Mouse (Mus musculus) lung, adult 2 months (tissue): ENCODE results near the gene Mafg.

Experiments
- CTCF ChIP-seq: fragments of 200-500 bp; IDR thresholded peaks from 2 replicates; pipeline ENCODE4 v1.5.1; 2011; ENCODE audit warnings: mild to moderate bottlenecking, low read length, control low read depth; ENCODE audit not compliant: insufficient read depth
- POLR2A ChIP-seq: fragments of 200-500 bp; IDR thresholded peaks from 2 replicates; pipeline ENCODE4 v1.6.1; 2011; ENCODE audit warnings: low read depth, mild to moderate bottlenecking, control low read depth, low read length, borderline replicate concordance; ENCODE audit errors: extremely low read depth

- TF ChIP-seq POLR2A (no peak), CTCF (no peak)
These were observed 3.5 kb downstream of the Mafg start for GRCm38 (mm10) chr11:120629911-120630310.
